Mouse (Mus musculus): Measurements from ENCODE around the gene Lrba.
A peak's percentile ranks its signal among the peaks of the same experiment; 100 is the strongest.

Gene Lrba

GRCm38 (mm10) chr3:86806834-86807233, 582.4 kb downstream of the Lrba start:
- DNase-seq, result no peak

GRCm38 (mm10) chr3:86807750-86808467, 583.4 kb downstream of the Lrba start:
- peak; percentile 62 for DNase-seq

GRCm38 (mm10) chr3:86809199-86809598, 584.7 kb downstream of the Lrba start:
- DNase-seq, result no peak

GRCm38 (mm10) chr3:86809646-86810045, 585.2 kb downstream of the Lrba start:
- no peak for DNase-seq

GRCm38 (mm10) chr3:86810908-86811307, 586.4 kb downstream of the Lrba start:
- DNase-seq, result no peak

- DNase-seq, result peak; percentile 88
Measured at GRCm38 (mm10) chr3:86812689-86813088, 588.2 kb downstream of the Lrba start.

- DNase-seq, result no peak
Measured at GRCm38 (mm10) chr3:86818001-86818585, 593.6 kb downstream of the Lrba start.

- DNase-seq, result no peak
Measured at GRCm38 (mm10) chr3:86819372-86819771, 594.9 kb downstream of the Lrba start.

- no peak for DNase-seq
Measured at GRCm38 (mm10) chr3:86820344-86820743, 595.9 kb downstream of the Lrba start.

- no peak for DNase-seq
Measured at GRCm38 (mm10) chr3:86821383-86821782, 596.9 kb downstream of the Lrba start.

- no peak for DNase-seq
Measured at GRCm38 (mm10) chr3:86827506-86827905, 603.0 kb downstream of the Lrba start.

- DNase-seq, result no peak
Measured at GRCm38 (mm10) chr3:86832115-86832514, 607.6 kb downstream of the Lrba start.

Data from thymus, postnatal 4 days (tissue).